Mouse (Mus musculus) embryonic fibroblast, embryonic 13.5 days (primary cell): ENCODE measurements around the gene Ttll11.

Experiments
- CTCF ChIP-seq: IDR thresholded peaks from 2 replicates; pipeline ENCODE4 v1.5.1; 2011; ENCODE audit warnings: mild to moderate bottlenecking, control low read depth, low read length, moderate library complexity, borderline replicate concordance; ENCODE audit not compliant: insufficient read depth
- POLR2A ChIP-seq: IDR thresholded peaks from 2 replicates; pipeline ENCODE4 v1.6.1; 2011; ENCODE audit warnings: low read depth, mild to moderate bottlenecking, control low read depth, low read length, moderate library complexity

- TF ChIP-seq CTCF = no peak
- no peak for TF ChIP-seq POLR2A
Observed at GRCm38 (mm10) chr2:35880362-35880761, 99.4 kb downstream of the Ttll11 start.
